Mouse (Mus musculus) hindbrain, postnatal 0 days (tissue): ENCODE results near the gene Rela. TPM values are rescaled to one million over a fixed set of nuclear protein-coding genes. Genes with fewer than 3 reads are reported as not detected.

Experiments
- ATAC-seq: fragments of 200-750 bp; cut with Nextera tagmentation; 2 replicates; pipeline ENCODE4 v1.8.0; 2017; ENCODE audit warnings: mild to moderate bottlenecking, moderate TSS enrichment, moderate library complexity
- DNase-seq: peaks from one replicate; pipeline ENCODE4 v3.0.0-alpha.2; 2015; ENCODE audit warnings: low spot score
- H3K27ac ChIP-seq: fragments of 300-500 bp; sonication (generic); 2 replicates; pipeline ENCODE4 v1.5.1; 2014; ENCODE audit warnings: mild to moderate bottlenecking
- H3K27me3 ChIP-seq: fragments of 300-500 bp; sonication (generic); 2 replicates; pipeline ENCODE4 v1.6.1; 2014; ENCODE audit warnings: low read length, mixed read lengths; ENCODE audit not compliant: insufficient read depth
- H3K36me3 ChIP-seq: fragments of 300-500 bp; sonication (generic); 2 replicates; pipeline ENCODE4 v1.6.1; 2014; ENCODE audit warnings: low read length, mixed read lengths; ENCODE audit not compliant: insufficient read depth
- H3K4me1 ChIP-seq: fragments of 300-500 bp; sonication (generic); 2 replicates; pipeline ENCODE4 v1.6.1; 2014; ENCODE audit warnings: antibody characterized with exemption, low read length, mixed read lengths; ENCODE audit not compliant: insufficient read depth
- H3K4me2 ChIP-seq: fragments of 300-500 bp; sonication (generic); 2 replicates; pipeline ENCODE4 v1.6.1; 2014; ENCODE audit warnings: low read depth, mild to moderate bottlenecking, low read length, moderate library complexity, mixed read lengths
- H3K4me3 ChIP-seq: fragments of 300-500 bp; sonication (generic); 2 replicates; pipeline ENCODE4 v1.5.1; 2014; ENCODE audit warnings: low read length
- H3K9ac ChIP-seq: fragments of 300-500 bp; sonication (generic); replicated peaks from 2 replicates; pipeline ENCODE4 v1.6.1; 2014; ENCODE audit warnings: mild to moderate bottlenecking, low read length, moderate library complexity, mixed read lengths
- H3K9me3 ChIP-seq: fragments of 300-500 bp; sonication (generic); 2 replicates; pipeline ENCODE4 v1.6.1; 2016; ENCODE audit warnings: low read length, mixed read lengths
- CTCF ChIP-seq: IDR thresholded peaks from 2 replicates; pipeline ENCODE4 v1.5.1; 2016; ENCODE audit warnings: antibody characterized with exemption, control low read depth, low read depth
- WGBS: fragments of 180-500 bp; shearing (Covaris S2); extraction: QIAGEN DNeasy Blood & Tissue Kit; methylation state at CpG from one replicate; pipeline ENCODE4 v1.1.7; 2014; 5-methylcytosine and 5-hydroxymethylcytosine counted together
- polyA plus RNA-seq: library from polyadenylated mRNA; unstranded; fragments of >200 nt; fragmentation: Nextera tagmentation; extraction: Ambion mirVana; gene quantifications from 2 replicates; pipeline ENCODE4 v1.2.1, GENCODE M21; 2015
- total RNA-seq: library from RNA; depleted of rRNA; stranded (reverse); fragments of >200 nt; gene quantifications from 2 replicates; pipeline ENCODE4 v1.2.3, GENCODE M21; 2014

Gene Rela
- total and polyA plus RNA-seq, 2 experiments from 2014 or later = 30.3 to 40.8 TPM

- H3K4me2 ChIP-seq = no peak overlapping the region
- peaks cover 50% of the 10 kb centered on the region for H3K36me3 ChIP-seq
- H3K4me1 ChIP-seq = peaks cover 17% of the 10 kb centered on the region
- ATAC-seq (no peak), DNase-seq (no peak)
- H3K9ac ChIP-seq = no peak overlapping the region
- H3K27me3 ChIP-seq = no peaks in the 10 kb centered on the region
- 92% methylated on average over 7 of the region's 7 CpGs for WGBS
- TF ChIP-seq CTCF = no peak
- no peaks in the 10 kb centered on the region for H3K9me3 ChIP-seq
- no peak overlapping the region for H3K4me3 ChIP-seq
- H3K27ac ChIP-seq = no peak overlapping the region
Observed at GRCm38 (mm10) chr19:5605126-5605525, 32.2 kb upstream of the Rela start.

GRCm38 (mm10) chr19:5606196-5606595, 31.1 kb upstream of the Rela start:
- peaks cover 17% of the 10 kb centered on the region for H3K4me1 ChIP-seq
- no peak overlapping the region for H3K9ac ChIP-seq
- H3K36me3 ChIP-seq = peaks cover 50% of the 10 kb centered on the region
- H3K27ac ChIP-seq = no peak overlapping the region
- H3K9me3 ChIP-seq = no peaks in the 10 kb centered on the region
- H3K4me3 ChIP-seq = no peak overlapping the region
- ATAC-seq (no peak), DNase-seq (peak; percentile 5)
- H3K27me3 ChIP-seq = no peaks in the 10 kb centered on the region
- WGBS = 82% methylated on average over 8 of the region's 8 CpGs
- TF ChIP-seq CTCF = peak; percentile 29; the same call in 1 of the 2 replicates
- no peak overlapping the region for H3K4me2 ChIP-seq

GRCm38 (mm10) chr19:5607705-5608410, 29.4 kb upstream of the Rela start:
- H3K27me3 ChIP-seq = no peaks in the 10 kb centered on the region
- H3K4me3 ChIP-seq = no peak overlapping the region
- 94% methylated on average over 26 of the region's 26 CpGs for WGBS
- no peak for DNase-seq
- no peak overlapping the region for H3K4me2 ChIP-seq
- ATAC-seq = no peak
- no peak for TF ChIP-seq CTCF
- H3K4me1 ChIP-seq = peaks cover 8% of the 10 kb centered on the region
- H3K9ac ChIP-seq = no peak overlapping the region
- H3K9me3 ChIP-seq = no peaks in the 10 kb centered on the region
- peaks cover 50% of the 10 kb centered on the region for H3K36me3 ChIP-seq
- H3K27ac ChIP-seq = no peak overlapping the region

GRCm38 (mm10) chr19:5608707-5609106, 28.6 kb upstream of the Rela start:
- no peak for TF ChIP-seq CTCF
- DNase-seq (no peak), ATAC-seq (no peak)
- no peaks in the 10 kb centered on the region for H3K27me3 ChIP-seq
- no peaks in the 10 kb centered on the region for H3K9me3 ChIP-seq
- peak overlapping the region; percentile 100; the same call in 1 of the 2 replicates for H3K27ac ChIP-seq
- 0 out of 2 replicates have a peak, but pooled peaks cover 7% of the 10 kb centered on the region for H3K4me1 ChIP-seq
- 0 out of 2 replicates have a peak overlapping the region, but pooled peaks have one; percentile 88 for H3K9ac ChIP-seq
- peaks cover 43% of the 10 kb centered on the region for H3K36me3 ChIP-seq
- H3K4me3 ChIP-seq = peak overlapping the region; percentile 75
- H3K4me2 ChIP-seq = peak overlapping the region; percentile 78
- 94% methylated on average over 12 of the region's 13 CpGs for WGBS

GRCm38 (mm10) chr19:5609171-5609546, 28.1 kb upstream of the Rela start:
- peak overlapping the region; percentile 75 for H3K4me3 ChIP-seq
- peak overlapping the region; percentile 88 for H3K9ac ChIP-seq
- no peaks in the 10 kb centered on the region for H3K27me3 ChIP-seq
- DNase-seq (peak; percentile 9), ATAC-seq (no peak)
- H3K27ac ChIP-seq = peak overlapping the region; percentile 100
- 0 out of 2 replicates have a peak, but pooled peaks cover 7% of the 10 kb centered on the region for H3K4me1 ChIP-seq
- H3K9me3 ChIP-seq = no peaks in the 10 kb centered on the region
- H3K4me2 ChIP-seq = peak overlapping the region; percentile 78
- WGBS = 61% methylated on average over 10 of the region's 10 CpGs
- H3K36me3 ChIP-seq = peaks cover 38% of the 10 kb centered on the region
- no peak for TF ChIP-seq CTCF

GRCm38 (mm10) chr19:5609547-5610404, 27.5 kb upstream of the Rela start, which contains the start of gene Kat5:
TSS of gene Kat5 (minus strand) at chr19:5610237.
- Histone ChIP-seq H3K9me3 (no peaks in the 10 kb centered on the region), H3K27me3 (no peaks in the 10 kb centered on the region), H3K4me2 (peak within 1 kb of the TSS; percentile 78), H3K4me1 (0 out of 2 replicates have a peak, but pooled peaks cover 7% of the 10 kb centered on the region), H3K27ac (peak within 1 kb of the TSS; percentile 100), H3K36me3 (peaks cover 32% of the 10 kb centered on the region), H3K4me3 (peak within 1 kb of the TSS; percentile 75), H3K9ac (peak within 1 kb of the TSS; percentile 88)
- peak; percentile 96 for ATAC-seq
- TF ChIP-seq CTCF = peak; percentile 46
- WGBS = 1% methylated on average over 55 of the region's 55 CpGs
- DNase-seq = peak; percentile 94
